Mouse (Mus musculus) megakaryocyte-erythroid progenitor cell, adult 5-6 weeks (primary cell): ENCODE measurements at regions not wholly inside any gene's neighbourhood (a gene's known extent, or its start where the extent isn't known, plus 50 kb on each side); places are given as distances from the start of the nearest gene placed in this dataset.
"Not testable (repeated sequence)": the region's sequence is repeated elsewhere in the genome, so short reads cannot be mapped to it uniquely, and the experiment has no call there.

Experiments
- ATAC-seq: replicated peaks from 2 replicates; pipeline ENCODE4 v1.8.0; 2016; ENCODE audit warnings: mild to moderate bottlenecking, inconsistent platforms; ENCODE audit not compliant: severe bottlenecking, poor library complexity, low FRiP score, low TSS enrichment

DNA sequence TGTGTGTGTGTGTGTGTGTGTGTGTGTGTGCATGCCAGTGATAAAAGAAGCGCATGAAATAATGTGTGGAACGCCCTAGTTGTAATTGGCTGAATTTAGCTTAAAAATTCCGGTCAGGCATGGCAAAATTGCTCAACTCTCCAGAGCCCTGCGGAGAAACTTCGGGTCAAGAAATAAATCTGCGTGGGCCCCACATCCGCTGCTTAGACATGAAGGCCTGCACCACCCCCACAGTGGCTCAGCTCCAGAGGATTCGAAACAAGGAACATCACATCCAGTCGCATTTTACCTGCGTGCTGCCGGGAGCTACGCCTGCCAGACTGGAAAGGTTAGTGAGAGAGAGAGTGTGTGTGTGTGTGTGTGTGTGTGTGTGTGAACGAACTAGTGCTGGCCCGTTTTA, 102.9 kb upstream of the Zfp706 start:
- no peak for ATAC-seq

- no peak for ATAC-seq
These were observed 94.5 kb upstream of the Zfp706 start for GRCm38 (mm10) chr15:37102035-37102555.

DNA sequence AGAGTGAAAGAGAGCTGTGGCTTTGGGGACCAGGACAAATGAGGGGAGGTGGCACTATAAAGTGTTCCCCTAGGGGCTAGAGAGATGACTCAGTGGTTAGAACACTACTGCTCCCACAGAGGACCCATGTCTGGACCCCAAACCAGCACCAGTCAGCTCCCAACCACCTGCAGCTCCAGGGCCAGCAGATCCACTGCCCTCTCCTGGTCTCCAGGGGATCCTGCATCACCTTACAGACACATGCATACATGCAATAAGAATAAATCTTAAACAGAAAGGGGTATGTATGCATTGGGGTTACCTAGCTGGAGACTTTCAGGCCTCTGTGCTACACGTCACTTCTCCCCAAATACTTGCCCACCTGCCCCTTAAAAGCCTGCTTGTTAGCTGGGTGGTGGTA, 93.8 kb upstream of the Zfp706 start:
- ATAC-seq: peak; percentile 64; the same call in 1 of the 2 replicates

DNA sequence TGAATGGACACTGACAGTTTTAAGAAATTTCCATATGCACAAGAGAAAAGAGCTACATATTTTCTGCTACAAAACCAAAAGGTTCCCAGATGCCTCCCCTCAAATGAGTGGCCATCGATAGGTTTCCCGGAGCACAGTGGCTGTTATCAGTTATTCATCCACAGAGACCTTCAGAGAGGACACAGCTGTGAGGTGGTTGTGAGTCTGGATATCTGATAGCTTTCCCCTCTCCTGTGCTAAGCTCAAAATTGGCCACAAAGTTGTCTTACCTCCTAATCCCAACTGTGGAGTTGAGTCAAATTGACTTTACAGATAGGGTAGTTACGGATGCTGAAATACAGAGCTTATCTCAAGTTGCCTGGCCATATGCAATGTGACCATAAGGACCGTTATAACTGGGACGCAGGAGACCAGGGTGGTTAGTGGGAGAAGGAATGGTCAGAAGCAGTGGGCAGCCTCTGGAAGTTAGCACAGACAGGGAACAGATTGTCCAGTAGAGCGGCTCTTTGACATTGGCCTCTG, 93.3 kb upstream of the Zfp706 start:
- ATAC-seq: peak; percentile 48; the same call in 1 of the 2 replicates

DNA sequence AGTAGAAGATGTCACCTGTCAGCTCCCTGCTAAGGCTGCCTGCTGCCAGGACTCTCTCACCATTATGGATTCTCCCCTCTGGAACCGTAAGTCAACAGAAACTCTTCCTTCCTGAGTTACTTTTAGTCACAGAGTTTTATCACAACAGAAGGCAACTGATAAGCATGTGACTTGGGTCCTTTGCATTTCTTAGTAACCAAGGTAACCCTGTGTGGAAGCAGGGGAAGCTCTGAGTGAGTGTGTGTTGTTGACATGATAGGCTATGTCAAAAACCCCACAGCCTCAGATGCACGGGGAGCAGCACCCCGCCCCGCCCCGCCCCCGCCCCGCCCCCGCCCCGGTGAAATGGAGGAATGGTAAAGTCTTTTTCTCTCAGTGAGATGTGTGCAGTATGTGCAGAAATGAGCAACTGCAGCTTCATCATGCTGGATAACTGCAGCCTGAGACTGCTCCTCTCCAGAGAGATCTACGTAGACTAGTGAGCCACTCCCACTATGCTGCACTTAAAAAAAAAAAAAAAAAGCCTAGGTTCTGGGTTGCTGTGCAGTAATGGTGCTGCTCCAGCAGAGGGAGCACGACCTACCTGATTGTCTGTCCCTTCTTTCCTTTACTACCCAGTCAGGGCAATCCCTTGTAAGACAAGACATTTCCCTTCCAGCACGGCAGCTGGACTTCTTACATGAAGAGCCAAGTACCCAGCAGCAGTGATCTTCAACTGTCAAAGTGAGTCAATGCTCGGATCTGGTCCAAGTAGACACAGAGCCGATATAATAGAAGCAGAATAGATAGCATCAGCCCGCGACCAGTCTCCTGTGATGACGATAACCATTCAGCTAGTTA, 92.6 kb upstream of the Zfp706 start:
- ATAC-seq: peak; percentile 93

GRCm38 (mm10) chr15:37099176-37099575, 91.6 kb upstream of the Zfp706 start:
- no peak for ATAC-seq

DNA sequence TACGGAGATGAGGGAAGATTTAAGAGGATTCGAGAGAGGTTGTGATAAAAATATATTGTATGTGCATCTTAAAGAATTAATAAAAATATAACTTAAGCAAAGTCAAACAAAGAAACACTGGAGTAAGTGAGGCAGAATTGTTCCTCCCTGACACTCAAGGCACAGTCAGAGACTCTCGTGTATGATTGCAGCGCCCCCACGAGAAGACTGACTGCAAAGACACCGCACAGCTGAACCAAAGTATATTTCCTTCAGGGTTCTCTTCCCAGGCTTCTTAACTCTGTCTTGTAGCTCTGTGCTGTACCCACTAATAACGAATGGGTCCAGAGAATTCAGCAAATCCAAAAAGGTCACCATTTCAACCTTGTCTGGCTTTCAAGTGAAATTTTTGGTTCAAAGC, 89.9 kb upstream of the Zfp706 start:
- ATAC-seq: no peak

DNA sequence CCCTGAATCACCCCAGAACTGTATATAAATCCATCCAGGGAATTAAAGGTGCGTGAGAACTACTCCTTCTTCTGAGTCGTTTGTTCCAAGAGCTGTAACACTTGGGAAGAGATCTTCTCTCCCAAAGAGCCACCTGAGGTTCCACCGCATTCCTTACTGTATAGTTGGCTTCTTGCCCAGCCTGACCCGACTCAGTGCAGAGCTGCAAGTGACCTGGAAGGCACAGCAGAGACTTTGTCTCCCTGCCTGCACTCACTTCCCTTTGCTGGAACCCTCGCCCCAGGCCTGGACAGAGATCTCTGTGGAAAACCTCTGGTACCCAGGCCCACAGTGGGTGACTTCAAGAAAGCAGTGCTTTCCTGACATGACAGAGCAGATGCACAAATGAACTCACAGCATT, 83.6 kb upstream of the Zfp706 start:
- ATAC-seq: not testable (repeated sequence)

DNA sequence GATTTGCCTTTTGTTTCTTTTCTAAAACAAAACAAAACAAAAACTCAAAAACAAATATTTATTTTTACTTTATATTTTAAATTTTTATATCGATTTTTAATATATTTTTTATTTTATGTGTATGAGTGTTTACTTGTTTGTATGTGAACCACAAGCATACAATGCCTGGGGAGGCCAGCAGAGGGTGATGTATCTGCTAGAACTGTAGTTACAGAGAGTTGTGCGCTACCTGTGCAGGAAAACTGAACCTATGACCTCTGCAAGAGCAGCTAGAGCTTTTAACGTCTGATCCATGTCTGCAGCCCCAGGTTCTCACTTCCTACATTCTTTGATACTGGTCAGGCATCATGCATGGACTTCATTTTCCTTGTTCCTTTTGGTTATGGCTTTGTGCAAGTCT, 76.2 kb upstream of the Zfp706 start:
- no peak for ATAC-seq

DNA sequence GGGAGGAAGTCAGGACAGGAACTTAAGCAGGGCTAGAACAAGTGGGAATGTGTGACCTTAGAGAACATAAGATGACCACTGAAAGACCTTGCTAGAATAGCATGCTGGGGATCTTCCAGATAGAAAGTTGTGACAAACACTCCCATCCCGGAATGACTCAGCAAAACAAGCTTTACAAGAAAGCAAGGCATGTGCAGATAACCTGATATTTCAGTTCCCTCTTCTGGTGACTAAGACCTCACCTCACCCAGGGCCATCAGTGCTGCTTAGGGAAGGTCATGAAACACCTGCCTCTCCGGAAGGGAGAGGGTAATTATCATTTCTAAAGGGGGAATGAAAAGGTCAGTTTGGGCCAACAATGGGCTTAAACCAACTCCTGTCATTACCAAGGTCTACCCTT, 74.3 kb upstream of the Zfp706 start:
- ATAC-seq: no peak

GRCm38 (mm10) chr15:37080931-37081330, 73.4 kb upstream of the Zfp706 start:
- ATAC-seq: no peak

- no peak for ATAC-seq
These were observed 72.8 kb upstream of the Zfp706 start for GRCm38 (mm10) chr15:37080395-37080794.

DNA sequence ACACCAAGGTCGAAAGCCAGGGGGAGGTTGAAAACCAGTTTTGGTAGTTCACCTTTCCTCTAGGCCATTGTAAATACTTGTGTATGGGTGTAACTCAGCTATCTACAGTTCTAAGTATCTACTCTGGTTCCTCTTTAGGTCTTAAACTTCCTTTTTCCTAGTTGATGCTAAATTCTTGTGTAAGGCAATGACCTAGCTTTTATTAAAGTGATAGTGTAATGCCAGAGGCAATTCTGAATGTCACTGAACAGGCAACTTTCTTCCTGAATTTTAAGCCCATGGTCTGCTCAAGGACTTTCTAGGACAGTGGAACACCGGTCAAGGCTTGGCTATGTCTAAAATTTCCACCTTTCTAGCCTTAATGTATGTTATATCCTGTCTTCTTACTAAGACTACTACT, 66.6 kb upstream of the Zfp706 start:
- ATAC-seq: not testable (repeated sequence)

DNA sequence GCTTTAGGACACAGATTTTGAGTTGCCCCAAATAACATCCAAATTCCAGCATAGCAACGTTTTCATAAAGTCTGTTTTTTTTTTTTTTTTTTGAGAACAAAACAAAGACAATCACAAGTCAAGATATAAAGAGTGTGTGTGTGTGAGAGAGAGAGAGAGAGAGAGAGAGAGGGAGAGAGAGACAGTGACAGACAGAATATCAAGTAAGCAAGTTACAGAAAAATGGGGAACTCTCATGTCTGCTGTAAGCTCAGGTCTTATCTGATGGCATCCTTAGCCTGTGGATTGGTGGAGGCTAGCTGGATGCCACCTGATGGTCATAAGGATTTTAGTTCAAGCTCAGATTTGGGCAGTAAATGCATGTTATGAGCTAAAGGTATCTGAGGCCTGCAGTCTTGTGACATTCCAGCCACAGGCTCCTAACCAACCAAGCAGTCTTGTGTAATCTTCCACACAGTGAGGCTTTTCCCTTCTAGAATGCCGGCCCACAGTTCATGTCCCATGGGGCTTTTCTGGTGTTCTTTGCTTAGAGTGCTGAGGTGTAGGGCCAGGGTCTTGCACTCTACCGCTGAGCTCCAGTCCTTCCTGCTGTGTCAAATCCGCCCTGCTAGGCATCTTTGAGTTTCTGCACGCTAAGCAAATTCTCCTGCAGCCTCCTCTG, 64.8 kb upstream of the Zfp706 start:
- no peak for ATAC-seq

DNA sequence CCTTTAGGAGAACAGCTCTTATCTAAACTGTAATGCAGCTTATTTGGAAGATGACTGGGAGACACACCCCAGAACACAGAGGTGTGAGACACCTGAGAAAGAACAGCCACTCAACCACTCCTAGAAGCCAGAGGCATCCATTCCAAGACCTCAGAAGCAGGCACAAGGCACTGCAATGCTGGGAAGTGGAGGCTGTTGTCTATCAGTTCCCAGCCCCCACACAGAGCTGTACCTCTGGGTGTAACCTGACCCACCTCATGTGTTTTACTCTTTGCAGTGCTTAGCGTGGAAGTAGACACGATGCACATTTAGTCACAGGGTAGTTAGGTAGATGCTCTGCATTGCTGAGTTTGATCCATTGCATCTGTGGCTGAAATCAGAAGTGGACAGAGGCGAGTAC, 62.6 kb upstream of the Zfp706 start:
- no peak for ATAC-seq

DNA sequence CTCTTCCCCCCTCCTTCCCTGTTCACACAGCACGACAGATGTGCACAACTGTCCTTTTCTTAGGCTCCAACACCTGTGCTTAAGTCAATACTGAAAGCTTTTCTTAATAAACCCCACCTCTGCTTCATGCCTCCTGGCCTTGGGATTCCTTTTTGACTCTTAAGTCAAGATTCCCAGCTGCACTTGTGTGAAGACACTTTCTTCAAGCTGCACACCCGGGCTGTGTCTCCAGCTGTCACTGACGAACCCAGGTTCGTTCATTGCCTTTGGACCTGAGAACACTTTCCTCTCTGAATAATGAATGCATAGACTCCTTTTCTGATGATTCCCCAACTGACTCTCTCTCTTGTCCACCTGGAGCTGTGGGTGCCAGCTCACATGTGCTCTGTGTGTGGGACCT, 59.8 kb upstream of the Zfp706 start:
- no peak for ATAC-seq

GRCm38 (mm10) chr15:37065926-37066550, 58.5 kb upstream of the Zfp706 start:
- no peak for ATAC-seq

- ATAC-seq: no peak
These were observed 57.8 kb upstream of the Zfp706 start for GRCm38 (mm10) chr15:37065408-37065807.

DNA sequence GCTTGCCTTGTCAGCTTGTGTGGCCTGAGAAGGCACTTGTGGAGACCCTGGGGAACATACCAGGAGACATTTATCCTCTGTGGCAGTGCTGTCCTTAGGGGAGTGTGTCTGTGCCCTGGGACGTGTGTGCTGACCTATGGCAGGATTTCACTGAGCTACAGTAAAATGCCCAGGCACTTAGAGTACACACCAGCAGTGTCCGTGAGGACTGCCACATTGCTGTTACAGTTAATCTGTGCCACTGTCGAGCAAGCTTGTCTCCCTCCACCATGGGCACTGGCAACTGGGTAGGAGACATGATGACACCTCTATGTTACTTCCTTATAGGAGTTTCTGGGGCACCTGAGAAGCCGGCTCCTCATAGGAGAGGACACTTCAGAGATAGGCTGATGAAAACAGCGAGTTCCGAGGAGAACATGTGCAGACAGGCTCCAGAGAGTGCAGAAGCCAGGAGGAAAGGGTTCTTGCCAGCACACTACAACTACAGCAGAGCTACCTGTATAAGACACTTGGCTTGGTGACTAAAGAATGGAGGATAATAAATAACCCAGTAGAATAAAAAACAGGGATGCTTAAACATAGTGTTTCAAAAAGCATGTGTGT, 56.3 kb upstream of the Zfp706 start:
- no peak for ATAC-seq

GRCm38 (mm10) chr15:37062585-37062984, 55.0 kb upstream of the Zfp706 start:
- ATAC-seq: no peak
